In the genomic region with DNA sequence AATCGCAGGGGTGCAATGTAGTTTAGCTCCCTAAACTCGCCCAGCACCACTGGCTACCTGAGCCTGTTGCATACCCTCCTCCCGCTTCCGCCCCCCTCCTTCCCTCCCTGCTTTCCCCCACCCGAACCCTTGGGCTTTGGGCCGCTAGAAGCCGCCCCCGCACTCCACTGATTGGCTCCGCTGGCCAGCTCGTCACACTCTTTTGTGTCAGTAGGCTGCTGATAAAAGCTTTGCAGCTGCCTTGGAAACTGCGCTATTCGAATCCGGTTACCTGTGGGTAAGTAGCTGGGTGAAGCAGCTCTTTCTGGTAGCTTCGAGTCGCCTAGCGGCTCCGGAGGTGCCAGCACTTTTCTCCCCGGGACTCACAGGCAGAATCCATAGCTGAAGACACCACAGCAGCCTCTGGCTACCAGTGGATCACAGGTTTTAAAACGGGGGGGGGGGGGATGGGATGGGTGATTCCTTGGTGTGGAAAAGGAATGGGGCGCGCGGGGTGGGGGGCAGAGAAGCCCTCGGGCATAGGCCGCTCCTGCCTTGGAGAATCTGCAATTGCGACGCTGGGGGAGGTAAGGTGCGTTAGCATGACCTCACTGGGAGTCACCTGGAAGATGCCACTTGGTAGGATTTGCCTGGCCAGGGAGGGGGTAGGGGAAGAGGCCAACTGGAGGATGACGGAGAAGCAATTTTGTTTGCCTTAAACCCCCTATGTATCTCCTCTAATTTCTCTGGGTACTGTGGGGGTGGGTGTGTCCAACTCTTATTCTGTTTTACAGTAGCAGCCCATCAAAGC, we compare ENCODE assay signal across 8 mouse cellular contexts. TPM values are rescaled to one million over a fixed set of nuclear protein-coding genes. Genes with fewer than 3 reads are reported as not detected.
DNase-seq lines count a peak whose midpoint lies in the region; ATAC-seq lines count a peak whose summit lies in the region.

A gene (plus strand): TSS at position 169 of the 790 bp plus-strand sequence.

- DNase-seq in CD4-positive helper T cell, adult 2 months (ENCODE audit: low read depth, low spot score) = peak; percentile 51
- DNase-seq in Muller cell, postnatal 12 days (ENCODE audit: inconsistent ontology term) = peak; percentile 16
- DNase-seq in embryonic facial prominence, embryonic 14.5 days (ENCODE audit: low spot score) = peak; percentile 65
- peak; percentile 76 for DNase-seq in hindbrain, embryonic 14.5 days (ENCODE audit: low spot score)
- peak; percentile 31 to 49 for DNase-seq in left cerebral cortex, postnatal 25 days (ENCODE audit: low spot score in 2 of 2)
- DNase-seq in thymus, postnatal 4 days = peak; percentile 66

- H3K4me1 ChIP-seq in embryonic facial prominence, embryonic 14.5 days (ENCODE audit: control insufficient read depth, insufficient read depth, low read length) = no peaks in the 10 kb centered on the region
- peaks cover 20% of the 10 kb centered on the region for H3K4me1 ChIP-seq in hindbrain, embryonic 14.5 days (replicated peaks; ENCODE audit: control insufficient read depth, insufficient read depth, low read length)
- H3K4me1 ChIP-seq in neural tube, embryonic 13.5 days (replicated peaks) = peaks cover 30% of the 10 kb centered on the region

- H3K27ac ChIP-seq in embryonic facial prominence, embryonic 14.5 days (replicated peaks; ENCODE audit: low read depth, low read length) = no peak within 1 kb of the TSS
- H3K27ac ChIP-seq in hindbrain, embryonic 14.5 days = peak within 1 kb of the TSS; percentile 74
- peak within 1 kb of the TSS; percentile 69 for H3K27ac ChIP-seq in neural tube, embryonic 13.5 days (replicated peaks)

- peak within 1 kb of the TSS; percentile 25 for H3K4me3 ChIP-seq in embryonic facial prominence, embryonic 14.5 days (ENCODE audit: low read depth, low read length)
- H3K4me3 ChIP-seq in hindbrain, embryonic 14.5 days (replicated peaks; ENCODE audit: low read length) = peak within 1 kb of the TSS; percentile 47
- peak within 1 kb of the TSS; percentile 42 for H3K4me3 ChIP-seq in neural tube, embryonic 13.5 days

- H3K36me3 ChIP-seq in embryonic facial prominence, embryonic 14.5 days (ENCODE audit: control insufficient read depth, insufficient read depth, low read length) = no peaks in the 10 kb centered on the region
- no peaks in the 10 kb centered on the region for H3K36me3 ChIP-seq in hindbrain, embryonic 14.5 days (replicated peaks; ENCODE audit: control insufficient read depth, insufficient read depth)
- no peaks in the 10 kb centered on the region for H3K36me3 ChIP-seq in neural tube, embryonic 13.5 days

- 0 out of 2 replicates have a peak within 1 kb of the TSS, but pooled peaks have one; percentile 5 for H3K9ac ChIP-seq in embryonic facial prominence, embryonic 14.5 days (ENCODE audit: low read depth, low read length)
- H3K9ac ChIP-seq in hindbrain, embryonic 14.5 days = peak within 1 kb of the TSS; percentile 65
- H3K9ac ChIP-seq in neural tube, embryonic 13.5 days = peak within 1 kb of the TSS; percentile 69

- intact Hi-C loops in left cerebral cortex, postnatal 25 days (cut with DNase I) = no loop called here

- H3K9me3 ChIP-seq in embryonic facial prominence, embryonic 14.5 days (ENCODE audit: control insufficient read depth, low read length) = no peaks in the 10 kb centered on the region
- H3K9me3 ChIP-seq in hindbrain, embryonic 14.5 days (ENCODE audit: control insufficient read depth, low read length) = no peaks in the 10 kb centered on the region
- no peaks in the 10 kb centered on the region for H3K9me3 ChIP-seq in neural tube, embryonic 13.5 days

- H3K4me2 ChIP-seq in embryonic facial prominence, embryonic 14.5 days (ENCODE audit: low read depth, low read length) = peak within 1 kb of the TSS; percentile 52
- peak within 1 kb of the TSS; percentile 48 for H3K4me2 ChIP-seq in hindbrain, embryonic 14.5 days (replicated peaks)
- peak within 1 kb of the TSS; percentile 53 for H3K4me2 ChIP-seq in neural tube, embryonic 13.5 days

- WGBS in embryonic facial prominence, embryonic 14.5 days = 24% methylated on average over 23 of the region's 28 CpGs
- 27% methylated on average over 28 of the region's 28 CpGs for WGBS in hindbrain, embryonic 14.5 days
- WGBS in neural tube, embryonic 13.5 days = 23% methylated on average over 28 of the region's 28 CpGs

- peak; percentile 82 for ATAC-seq in embryonic facial prominence, embryonic 14.5 days (ENCODE audit: low read depth)
- peak; percentile 88 for ATAC-seq in hindbrain, embryonic 14.5 days (ENCODE audit: low FRiP score)
- ATAC-seq in neural tube, embryonic 13.5 days (ENCODE audit: low read depth) = peak; percentile 81
- no peak for ATAC-seq in monocyte, adult 5-6 weeks (replicated peaks; ENCODE audit: insufficient number of reproducible peaks, low FRiP score, low TSS enrichment, poor library complexity, severe bottlenecking)

- H3K27me3 ChIP-seq in embryonic facial prominence, embryonic 14.5 days (replicated peaks; ENCODE audit: control insufficient read depth, insufficient read depth, low read length) = peaks cover 3% of the 10 kb centered on the region; the same call in 1 of the 2 replicates
- no peaks in the 10 kb centered on the region for H3K27me3 ChIP-seq in hindbrain, embryonic 14.5 days (ENCODE audit: control insufficient read depth, insufficient read depth, low read length)
- no peaks in the 10 kb centered on the region for H3K27me3 ChIP-seq in neural tube, embryonic 13.5 days

RNA-seq across cellular contexts. Expression of the gene that starts here (rescaled TPM):
- polyA plus RNA-seq in embryonic facial prominence, embryonic 14.5 days (2014; fragmentation: Nextera tagmentation; extraction: Ambion mirVana) = 9.0 and 9.7 TPM in 2 replicates
- 265 and 341 TPM in 2 replicates for polyA plus RNA-seq in hindbrain, embryonic 14.5 days (2014; fragmentation: Nextera tagmentation; extraction: Ambion mirVana)
- 10 to 100 TPM; 57.8 to 70.7 TPM for total RNA-seq in left cerebral cortex, postnatal 25 days (2021)
- polyA plus RNA-seq in neural tube, embryonic 13.5 days (2015; fragmentation: Nextera tagmentation; extraction: Ambion mirVana) = 102 and 104 TPM in 2 replicates
- 0.53 TPM in 1 of 3 replicates, not detected in the others for total RNA-seq in monocyte, adult 5-6 weeks (2017)

Comparison
In these comparisons a context has a peak if more than half of its experiments do, and no peak if none do; other contexts are left out.
1. RNA of the gene that starts here (total RNA-seq): 57.8 to 70.7 TPM in left cerebral cortex, postnatal 25 days; 0.53 TPM in monocyte, adult 5-6 weeks; every median in the first group is over 10 times any median in the second.
2. DNase-seq: peak in every context shown above with its lines; median percentile 76 in hindbrain, embryonic 14.5 days; 66 in thymus, postnatal 4 days; 65 in embryonic facial prominence, embryonic 14.5 days; 51 in CD4-positive helper T cell, adult 2 months; 40 in left cerebral cortex, postnatal 25 days; 16 in Muller cell, postnatal 12 days.
3. H3K9ac ChIP-seq: peak in every context shown above with its lines; median percentile 69 in neural tube, embryonic 13.5 days; 65 in hindbrain, embryonic 14.5 days; 5 in embryonic facial prominence, embryonic 14.5 days.
4. Peak in every context shown above with its lines, with median percentiles within 50 percentile points of each other: H3K4me2 ChIP-seq and H3K4me3 ChIP-seq.